Mouse (Mus musculus) MEL (cell line): ENCODE results near the gene Epha4.

ENCODE experiments used
- CTCF ChIP-seq, 3 experiments: IDR thresholded peaks in 2 of 3; conservative IDR thresholded peaks in 1 of 3; 2 replicates each; pipeline ENCODE4 v1.5.1; 2011 to 2012; ENCODE audit warnings: low read length in 3 of 3, low read depth in 2 of 3, mild to moderate bottlenecking in 2 of 3, improper control_type of control experiment in 1 of 3, inconsistent platforms in 1 of 3, mixed read lengths in 1 of 3, moderate library complexity in 1 of 3; ENCODE audit not compliant: control insufficient read depth in 1 of 3, insufficient read depth in 1 of 3, poor library complexity in 1 of 3, severe bottlenecking in 1 of 3
- EP300 ChIP-seq, 2 experiments: IDR thresholded peaks; 2 replicates each; pipeline ENCODE4 v1.6.1; 2011; ENCODE audit warnings: improper control_type of control experiment in 2 of 2, low read length in 2 of 2, low read depth in 1 of 2, mild to moderate bottlenecking in 1 of 2
- MAFK ChIP-seq: IDR thresholded peaks from 2 replicates; pipeline ENCODE4 v1.6.1; 2011; ENCODE audit warnings: low read depth, mild to moderate bottlenecking, low read length, improper control_type of control experiment, borderline replicate concordance
- MYC ChIP-seq: IDR thresholded peaks from 2 replicates; pipeline ENCODE4 v1.6.1; 2011; ENCODE audit warnings: low read depth, mild to moderate bottlenecking, low read length, improper control_type of control experiment, moderate library complexity
- POLR2A ChIP-seq, 2 experiments: IDR thresholded peaks; 2 replicates each; pipeline ENCODE4 v1.6.1; 2011 to 2012; ENCODE audit warnings: low read length in 2 of 2, mild to moderate bottlenecking in 2 of 2, control low read depth in 1 of 2, improper control_type of control experiment in 1 of 2, low read depth in 1 of 2, moderate library complexity in 1 of 2; ENCODE audit not compliant: control insufficient read depth in 1 of 2, insufficient read depth in 1 of 2, poor library complexity in 1 of 2
- POLR2AphosphoS5 ChIP-seq: IDR thresholded peaks from 2 replicates; pipeline ENCODE4 v1.6.1; 2012; ENCODE audit warnings: low read depth, borderline replicate concordance, mild to moderate bottlenecking, inconsistent platforms, low read length, moderate library complexity, mixed read lengths
- TAL1 ChIP-seq: IDR thresholded peaks from 2 replicates; pipeline ENCODE4 v1.6.1; 2012; ENCODE audit warnings: mild to moderate bottlenecking, inconsistent platforms, low read length, moderate library complexity, mixed read lengths
- USF1 ChIP-seq: IDR thresholded peaks from 2 replicates; pipeline ENCODE4 v1.6.1; 2014; ENCODE audit warnings: low read depth, mild to moderate bottlenecking, inconsistent platforms, low read length, improper control_type of control experiment, moderate library complexity
- ZKSCAN1 ChIP-seq: IDR thresholded peaks from 2 replicates; pipeline ENCODE4 v1.6.1; 2012; ENCODE audit warnings: low read depth, mild to moderate bottlenecking, inconsistent platforms, low read length, improper control_type of control experiment, moderate library complexity

- TF ChIP-seq EP300 (IDR thresholded peaks at IDR 0.05; ENCODE audit: low read depth in 1 of 2, low read length in 2 of 2) (no peak), MAFK (no peak), ZKSCAN1 (no peak), MYC (no peak), USF1 (no peak), POLR2AphosphoS5 (no peak), POLR2A (IDR thresholded peaks at IDR 0.05; ENCODE audit: control insufficient read depth in 1 of 2, insufficient read depth in 1 of 2, low read depth in 1 of 2, low read length in 2 of 2, poor library complexity in 1 of 2) (no peak), CTCF (IDR thresholded peaks at IDR 0.05 in 2 of 3, conservative IDR thresholded peaks at IDR 0.05 in 1 of 3; ENCODE audit: control insufficient read depth in 1 of 3, insufficient read depth in 1 of 3, low read depth in 2 of 3, low read length in 3 of 3, poor library complexity in 1 of 3, severe bottlenecking in 1 of 3) (no peak), TAL1 (no peak)
Observed at GRCm38 (mm10) chr1:77458751-77459385, 56.0 kb downstream of the Epha4 start.
